Mouse (Mus musculus) thymus, postnatal 0 days (tissue): ENCODE measurements around the gene Cd24a. TPM values are rescaled to one million over a fixed set of nuclear protein-coding genes. Genes with fewer than 3 reads are reported as not detected.

ENCODE experiments used
- DNase-seq: peaks from one replicate; pipeline ENCODE4 v3.0.0-alpha.2; 2015; ENCODE audit warnings: low spot score
- polyA plus RNA-seq: library from polyadenylated mRNA; unstranded; fragments of >200 nt; fragmentation: Nextera tagmentation; extraction: Ambion mirVana; gene quantifications from 2 replicates; pipeline ENCODE4 v1.2.1, GENCODE M21; 2015

Gene Cd24a
- 169 and 194 TPM in 2 replicates for polyA plus RNA-seq

- DNase-seq, result no peak
Observed at GRCm38 (mm10) chr10:43577997-43578331, at the start of gene Cd24a. Gene Cd24a (plus strand): TSS chr10:43578284.

- no peak for DNase-seq
Observed at GRCm38 (mm10) chr10:43534382-43534781, 43.7 kb upstream of the Cd24a start.

DNA sequence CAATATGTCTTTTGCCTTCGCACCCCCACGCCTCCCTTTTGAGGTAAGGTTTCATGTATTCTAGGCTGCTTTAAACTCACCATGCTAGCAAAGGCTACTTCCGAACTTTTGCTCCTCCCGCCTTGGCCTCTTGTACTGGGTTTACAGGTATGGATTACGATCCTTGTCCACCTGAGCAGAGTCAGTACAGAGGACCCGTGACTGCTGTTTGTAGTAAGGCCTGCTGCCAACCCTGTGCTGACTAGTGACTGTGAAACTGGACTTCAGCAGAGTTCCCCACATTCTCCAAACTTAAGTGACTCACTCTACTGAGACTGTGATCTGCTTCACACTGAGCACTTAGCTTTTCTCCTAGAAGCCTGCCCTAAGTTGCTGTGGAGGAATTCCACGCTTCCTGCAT is 40.4 kb upstream of the Cd24a start:
- DNase-seq, result no peak

DNA sequence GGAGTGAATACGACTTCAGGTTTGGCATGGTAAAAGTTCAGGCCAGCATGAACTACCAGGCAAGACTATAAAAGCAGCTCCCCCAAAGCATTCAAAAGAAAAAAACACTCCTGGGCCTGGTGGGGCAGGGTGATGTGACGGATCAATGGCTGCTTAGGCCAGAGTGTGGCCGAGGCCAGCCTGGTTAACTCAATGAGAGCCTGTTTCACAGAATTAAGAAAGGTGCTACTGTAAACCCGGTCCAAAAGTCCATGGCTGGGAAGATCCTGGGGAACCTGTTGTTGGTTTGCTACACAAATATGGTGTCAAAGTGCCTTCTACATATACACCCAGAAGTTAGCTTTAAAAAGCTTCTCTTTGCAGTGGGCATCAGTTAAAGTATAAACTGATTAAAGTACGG is 39.3 kb upstream of the Cd24a start:
- DNase-seq, result no peak

GRCm38 (mm10) chr10:43539746-43540310 is 38.3 kb upstream of the Cd24a start:
- no peak for DNase-seq

- DNase-seq, result peak; percentile 95
Observed at GRCm38 (mm10) chr10:43540442-43541152, 37.5 kb upstream of the Cd24a start, which contains the start of gene 1700021F05Rik. Gene 1700021F05Rik (minus strand): TSS chr10:43540994.

GRCm38 (mm10) chr10:43541153-43541544 is 36.9 kb upstream of the Cd24a start:
- no peak for DNase-seq

GRCm38 (mm10) chr10:43549411-43549810 is 28.7 kb upstream of the Cd24a start:
- peak; percentile 19 for DNase-seq

DNA sequence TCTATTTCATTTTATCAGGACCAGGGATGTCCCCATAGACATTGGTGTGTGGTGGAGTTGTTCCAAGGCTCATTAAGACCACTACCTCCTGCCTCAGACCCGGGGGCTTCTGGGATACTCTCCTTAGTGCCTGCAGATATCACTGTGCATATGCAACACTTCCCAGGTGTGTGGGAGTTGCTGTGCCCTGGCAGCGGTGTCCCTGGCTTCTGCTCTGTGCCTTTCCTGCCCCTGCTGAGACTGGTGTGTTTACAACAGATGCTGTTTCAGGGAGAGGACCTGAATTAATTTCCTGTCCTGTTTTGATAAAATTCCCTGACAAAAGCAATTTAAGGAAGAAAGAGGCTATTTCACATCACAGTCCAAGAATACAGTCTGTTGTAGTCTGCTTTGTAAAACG is 27.2 kb upstream of the Cd24a start:
- DNase-seq, result no peak

- DNase-seq, result no peak
Observed at GRCm38 (mm10) chr10:43551388-43551787, 26.7 kb upstream of the Cd24a start.

DNA sequence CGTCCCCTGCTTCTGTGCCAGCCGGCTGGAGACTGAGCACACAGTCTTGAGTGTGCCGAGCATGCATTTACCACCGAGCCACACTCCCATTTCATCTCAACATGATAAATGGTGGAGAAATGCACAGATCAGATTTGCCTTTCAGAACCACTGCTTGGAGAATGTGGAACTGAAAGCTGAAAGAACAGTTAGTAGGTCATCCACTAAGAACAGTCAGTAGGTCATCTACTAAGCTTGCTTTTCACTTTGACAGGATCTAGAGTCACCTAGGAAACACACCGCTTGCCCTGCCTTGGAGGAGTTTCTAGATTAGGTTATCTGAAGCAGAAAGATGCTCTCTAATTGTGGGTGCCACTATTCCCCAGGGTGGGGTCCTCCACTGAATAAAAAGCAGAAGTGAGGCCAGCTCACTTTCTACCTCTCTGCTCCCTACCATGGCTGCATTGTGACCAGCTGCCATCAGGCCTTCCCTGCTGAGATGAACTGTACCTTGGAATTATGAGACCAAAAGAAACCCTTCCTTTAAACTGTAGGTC is 20.4 kb upstream of the Cd24a start:
- no peak for DNase-seq

DNA sequence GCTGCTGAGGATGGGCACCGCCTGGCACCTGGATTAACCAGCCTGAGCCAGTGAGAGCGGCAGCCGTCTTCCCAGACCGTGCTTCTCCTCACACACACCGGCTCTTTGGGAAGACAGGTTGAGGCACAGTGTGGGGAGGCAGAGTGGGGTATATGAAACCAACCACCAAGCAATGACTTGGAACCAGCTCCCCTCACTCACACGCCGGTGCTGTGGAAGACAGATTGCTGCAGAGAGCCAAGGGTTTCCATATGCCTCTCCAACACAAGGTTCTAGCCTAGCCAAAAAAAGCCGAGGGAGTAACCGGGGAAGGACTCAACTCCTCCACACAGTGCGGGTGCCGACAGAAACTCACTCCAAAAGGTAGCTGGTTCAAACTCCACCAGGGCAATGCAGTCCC is 18.8 kb upstream of the Cd24a start:
- no peak for DNase-seq

DNA sequence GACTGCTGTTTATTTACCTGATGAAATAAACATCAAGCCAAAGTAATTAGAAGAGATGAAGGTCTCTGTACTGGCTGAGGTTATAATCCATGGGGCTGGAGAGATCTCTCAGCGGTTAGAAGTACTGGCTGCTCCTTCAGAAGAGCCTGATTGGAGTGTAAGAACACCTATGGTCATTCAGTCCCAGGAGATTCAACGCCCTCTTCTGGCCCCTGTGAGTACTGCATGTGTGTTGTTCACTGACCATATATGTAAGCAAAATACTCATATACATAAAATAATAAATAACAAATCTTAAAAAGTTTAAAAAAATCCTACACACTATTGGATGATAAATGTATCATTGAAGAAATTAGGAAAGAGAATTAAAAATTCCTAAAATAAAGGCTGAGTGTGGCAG is 17.3 kb upstream of the Cd24a start:
- no peak for DNase-seq

DNA sequence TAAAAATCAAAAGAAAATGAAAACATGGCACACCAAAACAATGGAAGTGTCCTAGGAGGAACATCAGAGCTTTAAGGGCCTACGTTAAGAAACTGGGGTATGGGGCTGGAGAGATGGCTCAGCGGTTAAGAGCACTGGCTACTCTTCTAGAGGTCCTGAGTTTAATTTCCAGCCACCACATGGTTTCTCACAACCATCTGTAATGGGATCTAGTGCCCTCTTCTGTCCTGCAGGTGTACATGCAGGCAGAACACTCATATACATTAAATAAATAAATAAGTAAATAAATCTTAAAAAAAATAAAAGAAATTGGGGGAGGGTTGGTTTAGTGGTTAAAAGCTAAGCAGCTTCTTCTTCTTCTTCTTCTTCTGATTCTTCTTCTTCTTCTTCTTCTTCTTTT is 16.8 kb upstream of the Cd24a start:
- no peak for DNase-seq

GRCm38 (mm10) chr10:43574352-43574751 is 3.7 kb upstream of the Cd24a start:
- no peak for DNase-seq

DNA sequence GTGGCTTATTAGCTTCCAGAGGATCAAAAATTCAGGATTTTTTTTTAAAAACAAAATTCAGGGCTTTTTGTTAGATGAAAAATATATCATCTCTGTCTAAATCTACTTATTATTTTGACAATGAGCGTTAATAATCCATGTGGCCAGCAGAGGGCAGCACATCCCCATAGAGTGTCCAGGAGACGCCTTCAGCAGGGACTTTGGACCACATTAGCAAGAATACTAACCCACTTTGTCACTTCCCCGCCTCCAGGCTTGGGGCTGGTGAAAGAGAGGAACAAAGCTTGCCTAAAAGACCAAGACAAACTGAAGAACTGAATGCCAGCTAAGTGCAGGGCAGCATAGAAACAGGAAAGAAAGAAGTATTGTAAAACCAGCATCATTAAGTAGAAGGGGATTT is 3.1 kb upstream of the Cd24a start:
- DNase-seq, result peak; percentile 78

DNA sequence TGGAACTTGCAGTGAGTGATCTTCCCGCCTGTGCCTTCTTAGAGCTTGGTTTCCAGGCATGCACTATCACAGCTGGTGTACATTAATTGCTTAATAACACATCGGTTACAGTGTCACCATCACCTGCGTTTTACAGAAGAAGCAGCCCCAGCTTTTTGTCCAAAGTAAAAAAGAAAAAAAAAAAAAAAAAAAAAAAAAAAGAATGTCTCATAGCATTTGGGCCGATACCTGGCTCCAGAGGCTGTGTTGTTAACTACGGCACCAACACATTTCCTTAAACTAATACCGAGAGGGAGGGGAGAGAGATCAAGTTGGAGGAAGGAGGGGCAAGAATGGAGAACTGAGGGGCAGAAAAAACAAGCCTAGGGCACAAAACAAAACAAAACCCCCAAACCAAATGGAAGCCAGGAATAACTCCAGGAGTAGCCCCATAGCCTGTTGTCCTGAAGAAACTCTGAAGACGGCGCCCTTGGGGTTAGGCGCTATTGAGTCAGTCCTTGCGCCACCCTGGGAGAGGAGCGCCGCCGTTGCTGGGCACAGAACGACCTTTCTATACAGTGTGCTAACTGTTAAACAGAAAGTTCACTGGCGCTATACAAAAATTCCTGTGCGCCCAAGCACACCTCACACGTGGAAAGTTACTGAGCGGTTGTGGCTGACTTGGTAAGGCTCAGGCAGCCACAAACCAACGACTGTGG is 636 bp upstream of the Cd24a start:
- peak; percentile 55 for DNase-seq

- DNase-seq, result no peak
Observed at GRCm38 (mm10) chr10:43578366-43578753, 276 bp downstream of the Cd24a start.

DNA sequence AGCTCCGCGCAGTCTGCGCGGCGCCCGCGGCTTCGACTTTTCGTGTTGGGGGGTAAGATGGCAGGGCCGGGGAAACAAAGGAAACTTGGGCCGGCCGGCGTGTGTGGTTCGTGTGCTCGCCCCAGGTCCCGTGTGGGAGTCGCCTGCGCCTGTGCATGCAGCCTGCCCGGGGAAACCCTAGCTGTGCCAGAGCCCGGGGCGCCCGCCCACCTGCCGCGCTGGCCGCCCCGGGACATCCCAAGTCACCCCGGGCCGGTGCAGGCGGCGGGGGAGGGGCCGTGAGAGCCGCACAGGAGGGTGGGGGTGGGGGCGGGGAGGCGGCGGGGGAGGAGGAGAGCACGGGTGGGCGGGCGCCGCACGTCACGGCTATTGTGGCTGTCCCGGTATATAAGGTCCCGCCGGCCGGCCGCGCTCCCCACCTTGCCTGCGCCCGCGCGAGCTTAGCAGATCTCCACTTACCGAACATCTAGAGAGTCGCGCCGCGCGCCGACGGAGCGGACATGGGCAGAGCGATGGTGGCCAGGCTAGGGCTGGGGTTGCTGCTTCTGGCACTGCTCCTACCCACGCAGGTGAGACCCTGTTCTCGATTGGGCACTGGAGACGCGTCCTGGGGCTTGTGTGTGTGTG is 783 bp downstream of the Cd24a start:
- DNase-seq, result peak; percentile 83

DNA sequence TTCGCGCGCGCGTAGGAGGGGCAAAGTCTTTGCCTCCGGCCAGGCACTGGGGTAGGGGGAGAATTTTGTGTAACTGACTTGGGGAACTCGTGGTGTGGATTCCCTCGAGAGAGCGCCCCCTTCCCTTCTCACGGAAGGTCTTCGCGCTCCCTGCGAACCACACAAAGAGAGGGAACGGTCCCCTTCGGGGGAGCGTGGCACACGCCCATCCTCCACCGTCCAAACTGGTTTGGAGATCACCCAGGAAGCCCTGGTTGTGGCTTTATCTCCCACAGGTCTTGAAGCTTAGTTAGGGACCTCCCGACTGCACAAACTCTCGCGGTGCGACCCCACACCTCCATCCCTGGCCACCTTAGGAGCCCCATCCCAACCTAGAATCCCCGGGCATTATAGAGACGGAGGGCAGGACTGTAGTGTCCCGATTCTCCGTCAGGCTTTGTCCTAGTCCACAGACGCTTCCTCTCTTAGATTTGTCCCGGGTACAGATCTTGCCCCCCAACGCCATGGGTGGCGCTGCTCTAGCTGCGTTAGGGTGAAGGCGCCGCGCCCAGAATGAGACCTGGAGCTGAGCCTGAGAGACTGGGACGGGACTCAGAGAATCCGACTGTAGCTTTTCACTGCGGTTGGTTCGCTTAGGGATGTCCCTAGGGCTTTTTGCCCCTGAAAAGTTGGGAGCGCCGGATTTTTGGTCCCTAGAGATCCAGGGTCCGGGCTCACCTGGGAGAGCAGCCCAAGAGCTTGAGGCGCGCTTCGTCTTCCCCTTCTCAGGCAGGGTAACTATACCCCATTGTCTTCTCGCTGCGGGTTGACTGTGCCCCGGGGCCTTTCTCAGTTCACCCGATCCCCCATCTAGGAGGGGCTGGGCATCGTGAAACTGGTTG is 1.5 kb downstream of the Cd24a start:
- DNase-seq, result peak; percentile 78

DNA sequence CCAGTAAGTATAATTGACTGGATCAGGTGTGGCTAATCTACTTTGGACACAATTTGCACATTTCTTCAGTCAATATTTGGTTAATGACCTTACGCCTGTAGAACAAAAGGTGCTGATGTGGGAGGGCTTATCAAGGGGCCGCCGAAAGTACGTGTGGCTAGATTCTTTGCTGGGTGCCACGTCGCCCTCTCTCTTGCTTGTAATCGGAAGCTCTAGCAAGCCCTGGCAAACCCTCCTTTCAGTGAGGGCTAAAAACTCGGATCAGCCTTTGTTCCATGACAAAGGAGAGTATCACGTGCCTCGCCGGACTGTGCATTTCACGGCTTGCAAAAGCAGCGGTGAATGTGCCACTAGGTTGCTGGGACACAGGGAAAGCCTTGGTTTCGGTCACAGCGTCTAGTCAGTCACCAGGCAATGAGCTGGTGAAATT is 2.6 kb downstream of the Cd24a start:
- DNase-seq, result peak; percentile 56
